Mouse (Mus musculus): ENCODE data around the gene Olfr142. TPM values are rescaled to one million over a fixed set of nuclear protein-coding genes. Genes with fewer than 3 reads are reported as not detected.
"Not testable (repeated sequence)": the region's sequence is repeated elsewhere in the genome, so short reads cannot be mapped to it uniquely, and the experiment has no call there.

Gene Olfr142
- not detected in 2 replicates for total RNA-seq (2014; fragmentation: Nextera tagmentation)
- 0.06 and 0.16 TPM in 2 replicates for total RNA-seq (2017)
- polyA plus RNA-seq (2012), result not detected in 2 replicates

DNA sequence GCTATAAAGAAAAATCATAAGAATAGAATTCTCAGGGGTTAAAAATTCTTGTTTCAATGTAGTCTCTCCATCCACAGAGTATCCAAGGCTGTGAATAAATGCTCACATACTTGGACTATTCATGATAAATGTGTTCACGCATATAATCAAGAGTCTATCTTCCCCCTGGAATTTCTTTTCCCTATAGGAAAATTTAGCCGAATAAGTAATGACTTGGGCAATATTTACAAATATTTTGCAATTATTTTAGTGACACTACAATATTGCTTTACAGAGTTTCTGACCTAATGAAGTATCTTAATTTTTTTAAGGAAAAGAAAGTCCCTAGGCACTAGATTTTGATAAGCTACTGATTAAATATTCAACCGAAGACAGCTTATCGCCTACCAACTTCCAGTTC, at the start of gene Olfr142:
TSS of gene Olfr142 (minus strand) at position 101 of the 400 bp plus-strand sequence.
- Histone ChIP-seq H3K36me3 (replicated peaks) (no peaks in the 10 kb centered on the region), H3K4me3 (ENCODE audit: low read depth, low read length) (no peak within 1 kb of the TSS), H3K4me1 (ENCODE audit: insufficient read depth, low read depth, low read length) (no peaks in the 10 kb centered on the region), H3K9me3 (replicated peaks) (peaks cover 6% of the 10 kb centered on the region), H3K27me3 (ENCODE audit: insufficient read depth, low read length) (no peaks in the 10 kb centered on the region)
- DNase-seq (ENCODE audit: low spot score) (no peak), ATAC-seq (ENCODE audit: extremely low read depth, insufficient number of reproducible peaks, low FRiP score, poor library complexity, severe bottlenecking) (no peak)
- TF ChIP-seq TAL1 (conservative IDR thresholded peaks at IDR 0.05; ENCODE audit: low read depth, low read length) (no peak), POLR2AphosphoS5 (IDR thresholded peaks at IDR 0.05; ENCODE audit: insufficient replicate concordance, low read depth, low read length) (no peak), GATA2 (IDR thresholded peaks at IDR 0.05; ENCODE audit: borderline replicate concordance, low read depth, low read length) (no peak), GATA1 (IDR thresholded peaks at IDR 0.05; ENCODE audit: borderline replicate concordance, low read length) (no peak), CTCF (IDR thresholded peaks at IDR 0.05; ENCODE audit: low read depth, low read length) (no peak)

DNA sequence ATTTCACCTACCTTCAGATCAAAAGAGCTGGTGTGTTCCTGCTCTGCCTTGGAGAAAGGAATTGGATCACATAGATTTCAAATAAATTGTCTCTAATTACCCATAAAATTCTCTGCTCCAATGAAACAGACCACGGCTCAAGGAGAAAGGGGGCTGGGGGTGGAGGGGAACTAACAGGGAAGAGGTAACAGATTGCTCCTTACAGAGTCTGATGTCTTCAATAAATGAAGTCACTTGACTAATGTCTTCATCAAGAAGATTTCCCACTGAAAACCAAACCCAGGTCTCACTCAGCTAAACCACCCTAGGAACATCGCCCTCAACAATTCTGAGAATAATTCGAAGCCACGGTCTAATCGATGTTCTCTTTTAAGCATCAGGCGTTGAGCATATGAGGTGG, 35.3 kb upstream of the Olfr142 start, which contains the start of gene Olfr1272:
TSS of gene Olfr1272 (minus strand) at position 101 of the 400 bp plus-strand sequence.
- Histone ChIP-seq H3K27me3 (ENCODE audit: insufficient read depth, low read length) (no peaks in the 10 kb centered on the region), H3K36me3 (replicated peaks) (no peaks in the 10 kb centered on the region)
- TF ChIP-seq GATA2 (IDR thresholded peaks at IDR 0.05; ENCODE audit: borderline replicate concordance, low read depth, low read length) (no peak), TAL1 (conservative IDR thresholded peaks at IDR 0.05; ENCODE audit: low read depth, low read length) (no peak), CTCF (IDR thresholded peaks at IDR 0.05; ENCODE audit: low read depth, low read length) (no peak), GATA1 (IDR thresholded peaks at IDR 0.05; ENCODE audit: borderline replicate concordance, low read length) (no peak), POLR2AphosphoS5 (IDR thresholded peaks at IDR 0.05; ENCODE audit: insufficient replicate concordance, low read depth, low read length) (no peak)

DNA sequence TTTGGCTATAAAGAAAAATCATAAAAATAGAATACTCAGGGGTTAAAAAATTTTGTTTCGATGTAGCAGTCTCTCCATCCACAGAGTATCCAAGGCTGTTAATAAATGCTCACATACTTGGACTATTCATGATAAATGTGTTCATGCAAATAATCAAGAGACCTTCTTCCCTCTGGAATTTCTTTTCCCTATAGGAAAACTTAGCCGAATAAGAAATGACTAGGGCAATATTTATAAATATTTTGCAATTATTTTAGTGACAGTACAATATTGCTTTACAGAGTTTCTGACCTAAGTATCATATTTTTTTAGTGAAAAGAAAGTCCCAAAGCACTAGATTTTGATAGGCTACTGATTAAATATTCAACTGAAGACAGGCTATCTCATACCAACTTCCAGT, 13.5 kb upstream of the Olfr142 start, which contains the start of gene Olfr1271:
TSS of gene Olfr1271 (minus strand) at position 101 of the 400 bp plus-strand sequence.
- no peaks in the 10 kb centered on the region for H3K27me3 ChIP-seq (ENCODE audit: insufficient read depth, low read length)
- H3K9me3 ChIP-seq (replicated peaks), result no peaks in the 10 kb centered on the region
- H3K4me3 ChIP-seq (ENCODE audit: low read depth, low read length), result no peak within 1 kb of the TSS
- ATAC-seq (ENCODE audit: extremely low read depth, insufficient number of reproducible peaks, low FRiP score, poor library complexity, severe bottlenecking) (no peak), DNase-seq (ENCODE audit: low spot score) (no peak)
- H3K4me1 ChIP-seq (ENCODE audit: insufficient read depth, low read depth, low read length), result no peaks in the 10 kb centered on the region
- no peak for TF ChIP-seq TAL1 (conservative IDR thresholded peaks at IDR 0.05; ENCODE audit: low read depth, low read length)
- TF ChIP-seq CTCF (IDR thresholded peaks at IDR 0.05; ENCODE audit: low read depth, low read length), result no peak
- no peak for TF ChIP-seq GATA1 (IDR thresholded peaks at IDR 0.05; ENCODE audit: borderline replicate concordance, low read length)
- TF ChIP-seq POLR2AphosphoS5 (IDR thresholded peaks at IDR 0.05; ENCODE audit: insufficient replicate concordance, low read depth, low read length), result no peak
- TF ChIP-seq GATA2 (IDR thresholded peaks at IDR 0.05; ENCODE audit: borderline replicate concordance, low read depth, low read length), result no peak
- H3K36me3 ChIP-seq (replicated peaks), result no peaks in the 10 kb centered on the region

More for the DNA sequence above, 35.3 kb upstream of the Olfr142 start, which contains the start of gene Olfr1272:
- Histone ChIP-seq H3K4me3 (ENCODE audit: low read depth, low read length) (no peak within 1 kb of the TSS), H3K4me1 (ENCODE audit: insufficient read depth, low read depth, low read length) (no peaks in the 10 kb centered on the region), H3K9me3 (replicated peaks) (0 out of 2 replicates have a peak, but pooled peaks cover 2% of the 10 kb centered on the region)
- DNase-seq (ENCODE audit: low spot score) (no peak), ATAC-seq (ENCODE audit: extremely low read depth, insufficient number of reproducible peaks, low FRiP score, poor library complexity, severe bottlenecking) (no peak)

DNA sequence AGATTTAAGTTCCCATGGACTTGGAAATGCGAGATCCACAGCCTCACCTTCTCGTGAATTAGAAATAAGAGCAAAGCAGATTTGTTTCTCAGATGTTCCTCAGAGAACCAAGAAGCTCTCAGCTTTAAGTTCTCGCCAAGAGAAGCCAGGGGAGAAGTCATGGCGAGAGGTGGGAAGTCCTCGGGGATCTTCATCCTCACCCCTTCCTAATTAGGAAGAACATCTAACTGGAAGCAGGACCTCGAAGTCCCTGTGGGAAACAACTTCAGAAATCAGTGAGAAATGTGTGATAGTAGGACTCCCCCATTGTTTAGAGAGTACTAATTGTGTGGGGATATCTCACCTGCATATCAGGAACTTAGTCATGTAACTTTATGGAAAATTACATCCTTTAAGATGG, 33.0 kb downstream of the Olfr142 start, which contains the start of gene Olfr1506:
TSS of gene Olfr1506 (minus strand) at position 101 of the 400 bp plus-strand sequence.
- ATAC-seq (ENCODE audit: extremely low read depth, insufficient number of reproducible peaks, low FRiP score, poor library complexity, severe bottlenecking); H3K27me3 ChIP-seq (ENCODE audit: insufficient read depth, low read length); H3K9me3 ChIP-seq (replicated peaks); H3K4me1 ChIP-seq (ENCODE audit: insufficient read depth, low read depth, low read length); H3K4me3 ChIP-seq (ENCODE audit: low read depth, low read length); H3K36me3 ChIP-seq (replicated peaks); DNase-seq (ENCODE audit: low spot score): not testable (repeated sequence)

Other genes starting within 250 kb of the Olfr142 start
- gene Olfr1263, start 245.5 kb downstream of the Olfr142 start, total RNA-seq (2014; fragmentation: Nextera tagmentation), result not detected in 2 replicates
- 0.06 and 0.11 TPM in 2 replicates for gene Olfr1263, start 245.5 kb downstream of the Olfr142 start, total RNA-seq (2017)
- gene Olfr1263, start 245.5 kb downstream of the Olfr142 start, polyA plus RNA-seq (2012), result not detected in 2 replicates
- not detected in 2 replicates for gene Olfr1264, start 232.0 kb downstream of the Olfr142 start, total RNA-seq (2014; fragmentation: Nextera tagmentation)
- gene Olfr1264, start 232.0 kb downstream of the Olfr142 start, total RNA-seq (2017), result 0.06 and 0.22 TPM in 2 replicates
- not detected in 2 replicates for gene Olfr1264, start 232.0 kb downstream of the Olfr142 start, polyA plus RNA-seq (2012)
- not detected in 2 replicates for gene Olfr1265, start 222.3 kb downstream of the Olfr142 start, total RNA-seq (2014; fragmentation: Nextera tagmentation)
- 0.38 TPM in 1 of 2 replicates, not detected in the other for gene Olfr1265, start 222.3 kb downstream of the Olfr142 start, total RNA-seq (2017)
- not detected in 2 replicates for gene Olfr1265, start 222.3 kb downstream of the Olfr142 start, polyA plus RNA-seq (2012)
- gene Olfr140, start 194.0 kb downstream of the Olfr142 start, total RNA-seq (2014; fragmentation: Nextera tagmentation), result not detected in 2 replicates
- gene Olfr140, start 194.0 kb downstream of the Olfr142 start, total RNA-seq (2017), result 0.05 and 0.12 TPM in 2 replicates
- not detected in 2 replicates for gene Olfr140, start 194.0 kb downstream of the Olfr142 start, polyA plus RNA-seq (2012)
- gene Olfr1269, start 136.2 kb downstream of the Olfr142 start, total RNA-seq (2014; fragmentation: Nextera tagmentation), result not detected in 2 replicates
- gene Olfr1269, start 136.2 kb downstream of the Olfr142 start, total RNA-seq (2017), result 0.33 TPM in 1 of 2 replicates, not detected in the other
- gene Olfr1269, start 136.2 kb downstream of the Olfr142 start, polyA plus RNA-seq (2012), result not detected in 2 replicates
- gene Olfr32, start 115.3 kb downstream of the Olfr142 start, total RNA-seq (2014; fragmentation: Nextera tagmentation), result not detected in 2 replicates
- 0.12 and 0.16 TPM in 2 replicates for gene Olfr32, start 115.3 kb downstream of the Olfr142 start, total RNA-seq (2017)
- gene Olfr32, start 115.3 kb downstream of the Olfr142 start, polyA plus RNA-seq (2012), result not detected in 2 replicates
- gene Olfr1270, start 104.5 kb downstream of the Olfr142 start, total RNA-seq (2014; fragmentation: Nextera tagmentation), result not detected in 2 replicates
- gene Olfr1270, start 104.5 kb downstream of the Olfr142 start, total RNA-seq (2017), result 0.12 and 0.27 TPM in 2 replicates
- not detected in 2 replicates for gene Olfr1270, start 104.5 kb downstream of the Olfr142 start, polyA plus RNA-seq (2012)
- not detected in 2 replicates for gene Olfr1506, start 33.1 kb downstream of the Olfr142 start, total RNA-seq (2014; fragmentation: Nextera tagmentation)
- not detected in 2 replicates for gene Olfr1506, start 33.1 kb downstream of the Olfr142 start, total RNA-seq (2017)
- not detected in 2 replicates for gene Olfr1506, start 33.1 kb downstream of the Olfr142 start, polyA plus RNA-seq (2012)
- gene Olfr1271, start 13.4 kb upstream of the Olfr142 start, total RNA-seq (2014; fragmentation: Nextera tagmentation), result not detected in 2 replicates
- gene Olfr1271, start 13.4 kb upstream of the Olfr142 start, total RNA-seq (2017), result 0.05 and 0.06 TPM in 2 replicates
- gene Olfr1271, start 13.4 kb upstream of the Olfr142 start, polyA plus RNA-seq (2012), result not detected in 2 replicates
- not detected in 2 replicates for gene Olfr1272, start 35.2 kb upstream of the Olfr142 start, total RNA-seq (2014; fragmentation: Nextera tagmentation)
- gene Olfr1272, start 35.2 kb upstream of the Olfr142 start, total RNA-seq (2017), result 0.05 and 0.06 TPM in 2 replicates
- not detected in 2 replicates for gene Olfr1272, start 35.2 kb upstream of the Olfr142 start, polyA plus RNA-seq (2012)
- gene Gm13769, start 64.6 kb upstream of the Olfr142 start, total RNA-seq (2014; fragmentation: Nextera tagmentation), result not detected in 2 replicates
- gene Gm13769, start 64.6 kb upstream of the Olfr142 start, total RNA-seq (2017), result 0.12 TPM in 1 of 2 replicates, not detected in the other
- gene Gm13769, start 64.6 kb upstream of the Olfr142 start, polyA plus RNA-seq (2012), result not detected in 2 replicates
- not detected in 2 replicates for gene Olfr1274-ps, start 141.1 kb upstream of the Olfr142 start, total RNA-seq (2014; fragmentation: Nextera tagmentation)
- 0.05 and 0.06 TPM in 2 replicates for gene Olfr1274-ps, start 141.1 kb upstream of the Olfr142 start, total RNA-seq (2017)
- not detected in 2 replicates for gene Olfr1274-ps, start 141.1 kb upstream of the Olfr142 start, polyA plus RNA-seq (2012)

Data from G1E (cell line).